ENCODE assay signal across 10 mouse cellular contexts in genomic region chr2:95231739-95232134, GRCm38 (mm10).
DNase-seq lines count a peak whose midpoint lies in the region; ATAC-seq and TF ChIP-seq lines count a peak whose summit lies in the region.
"Had no signal": no experiment of that assay in that cellular context is flagged by ENCODE, and none has a peak within 500 bp of the region (broad histone marks: within the 10 kb centered on the region; RNA-seq: fewer than 3 reads in every experiment).

No protein-coding gene starts in this region.

- ATAC-seq in limb, embryonic 12.5 days (ENCODE audit: insufficient number of reproducible peaks, insufficient read depth, low FRiP score, low TSS enrichment, low read depth), result peak; percentile 2; the same call in 1 of the 2 replicates
- peak; percentile 64 for ATAC-seq in forebrain, postnatal 0 days
- ATAC-seq in neural tube, embryonic 15.5 days (ENCODE audit: low FRiP score), result peak; percentile 51; the same call in 1 of the 2 replicates

- no peak overlapping the region for H3K4me3 ChIP-seq in limb, embryonic 12.5 days (replicated peaks)
- no peak overlapping the region for H3K4me3 ChIP-seq in limb, embryonic 10.5 days
- no peak overlapping the region for H3K4me3 ChIP-seq in forebrain, postnatal 0 days (ENCODE audit: low read depth, low read length)
- H3K4me3 ChIP-seq in midbrain, embryonic 10.5 days, result peak overlapping the region; percentile 45; the same call in 1 of the 2 replicates
- H3K4me3 ChIP-seq in neural tube, embryonic 15.5 days (replicated peaks), result no peak overlapping the region
- H3K4me3 ChIP-seq: erythroblast, embryonic 14.5 days had no signal

- H3K9ac ChIP-seq in limb, embryonic 12.5 days (replicated peaks), result no peak overlapping the region
- no peak overlapping the region for H3K9ac ChIP-seq in forebrain, postnatal 0 days
- H3K9ac ChIP-seq in neural tube, embryonic 15.5 days (replicated peaks), result no peak overlapping the region

- H3K36me3 ChIP-seq in limb, embryonic 12.5 days, result no peaks in the 10 kb centered on the region
- no peaks in the 10 kb centered on the region for H3K36me3 ChIP-seq in limb, embryonic 10.5 days
- no peaks in the 10 kb centered on the region for H3K36me3 ChIP-seq in forebrain, postnatal 0 days (ENCODE audit: insufficient read depth)
- no peaks in the 10 kb centered on the region for H3K36me3 ChIP-seq in midbrain, embryonic 10.5 days
- no peaks in the 10 kb centered on the region for H3K36me3 ChIP-seq in neural tube, embryonic 15.5 days

- H3K27ac ChIP-seq in limb, embryonic 12.5 days, result no peak overlapping the region
- H3K27ac ChIP-seq in limb, embryonic 10.5 days, result no peak overlapping the region
- no peak overlapping the region for H3K27ac ChIP-seq in forebrain, postnatal 0 days (ENCODE audit: low read depth, low read length)
- H3K27ac ChIP-seq in midbrain, embryonic 10.5 days (replicated peaks), result no peak overlapping the region
- no peak overlapping the region for H3K27ac ChIP-seq in neural tube, embryonic 15.5 days (replicated peaks)
- H3K27ac ChIP-seq: macrophage had no signal

- no peaks in the 10 kb centered on the region for H3K27me3 ChIP-seq in limb, embryonic 12.5 days
- no peaks in the 10 kb centered on the region for H3K27me3 ChIP-seq in limb, embryonic 10.5 days (ENCODE audit: low read depth, poor library complexity, severe bottlenecking)
- H3K27me3 ChIP-seq in forebrain, postnatal 0 days (ENCODE audit: insufficient read depth, low read length), result no peaks in the 10 kb centered on the region
- H3K27me3 ChIP-seq in midbrain, embryonic 10.5 days (ENCODE audit: low read depth, poor library complexity, severe bottlenecking), result no peaks in the 10 kb centered on the region
- H3K27me3 ChIP-seq in neural tube, embryonic 15.5 days (replicated peaks), result no peaks in the 10 kb centered on the region

- TF ChIP-seq CTCF in forebrain, postnatal 0 days (IDR thresholded peaks at IDR 0.05; ENCODE audit: low read depth), result no peak

- 29% methylated on average over 9 of the region's 9 CpGs for WGBS in limb, embryonic 12.5 days
- 34% methylated on average over 9 of the region's 9 CpGs for WGBS in limb, embryonic 10.5 days
- WGBS in forebrain, postnatal 0 days, result 23% methylated on average over 9 of the region's 9 CpGs
- 31% methylated on average over 9 of the region's 9 CpGs for WGBS in midbrain, embryonic 10.5 days
- WGBS in neural tube, embryonic 15.5 days, result 29% methylated on average over 9 of the region's 9 CpGs

- no peaks in the 10 kb centered on the region for H3K9me3 ChIP-seq in limb, embryonic 12.5 days
- H3K9me3 ChIP-seq in limb, embryonic 10.5 days (replicated peaks), result no peaks in the 10 kb centered on the region
- no peaks in the 10 kb centered on the region for H3K9me3 ChIP-seq in forebrain, postnatal 0 days (ENCODE audit: low read length)
- no peaks in the 10 kb centered on the region for H3K9me3 ChIP-seq in midbrain, embryonic 10.5 days (replicated peaks)
- H3K9me3 ChIP-seq in neural tube, embryonic 15.5 days (replicated peaks), result no peaks in the 10 kb centered on the region

- no peak overlapping the region for H3K4me2 ChIP-seq in limb, embryonic 12.5 days
- peak overlapping the region; percentile 47 for H3K4me2 ChIP-seq in forebrain, postnatal 0 days (ENCODE audit: low read depth)
- peak overlapping the region; percentile 57; the same call in 1 of the 2 replicates for H3K4me2 ChIP-seq in neural tube, embryonic 15.5 days

- DNase-seq in limb, embryonic 10.5 days (ENCODE audit: low spot score), result no peak
- DNase-seq in forebrain, postnatal 0 days, result no peak
- DNase-seq in midbrain, embryonic 10.5 days (ENCODE audit: low spot score), result no peak
- no peak for DNase-seq in lung, adult 18-20 months
- no peak for DNase-seq in left cerebral cortex, adult 11 months (ENCODE audit: low spot score)
- DNase-seq: lung, adult 2 months had no signal

- H3K4me1 ChIP-seq in limb, embryonic 12.5 days (replicated peaks), result no peaks in the 10 kb centered on the region
- H3K4me1 ChIP-seq in limb, embryonic 10.5 days, result peaks cover 7% of the 10 kb centered on the region
- no peaks in the 10 kb centered on the region for H3K4me1 ChIP-seq in forebrain, postnatal 0 days (ENCODE audit: insufficient read depth)
- H3K4me1 ChIP-seq in midbrain, embryonic 10.5 days, result peaks cover 8% of the 10 kb centered on the region
- peaks cover 17% of the 10 kb centered on the region for H3K4me1 ChIP-seq in neural tube, embryonic 15.5 days

Comparison
In these comparisons a context has a peak if more than half of its experiments do, and no peak if none do; other contexts are left out.
1. ATAC-seq: peak in every context shown above with its lines; median percentile 64 in forebrain, postnatal 0 days; 51 in neural tube, embryonic 15.5 days; 2 in limb, embryonic 12.5 days.